Mouse (Mus musculus): ENCODE results near the gene Cdk6. TPM values are rescaled to one million over a fixed set of nuclear protein-coding genes. Genes with fewer than 3 reads are reported as not detected.
"Not testable (repeated sequence)": the region's sequence is repeated elsewhere in the genome, so short reads cannot be mapped to it uniquely, and the experiment has no call there.

The Cdk6 gene
- 1 to 10 TPM; 2.8 to 3.5 TPM for total RNA-seq (2021)
- long read RNA-seq, experiment 1, partial matches to known transcripts = 0 of 1 reads
- long read RNA-seq, experiment 1, other reads (novel, unspliced or antisense) = 1 of 1 reads
- long read RNA-seq, experiment 2 = 0 reads

DNA sequence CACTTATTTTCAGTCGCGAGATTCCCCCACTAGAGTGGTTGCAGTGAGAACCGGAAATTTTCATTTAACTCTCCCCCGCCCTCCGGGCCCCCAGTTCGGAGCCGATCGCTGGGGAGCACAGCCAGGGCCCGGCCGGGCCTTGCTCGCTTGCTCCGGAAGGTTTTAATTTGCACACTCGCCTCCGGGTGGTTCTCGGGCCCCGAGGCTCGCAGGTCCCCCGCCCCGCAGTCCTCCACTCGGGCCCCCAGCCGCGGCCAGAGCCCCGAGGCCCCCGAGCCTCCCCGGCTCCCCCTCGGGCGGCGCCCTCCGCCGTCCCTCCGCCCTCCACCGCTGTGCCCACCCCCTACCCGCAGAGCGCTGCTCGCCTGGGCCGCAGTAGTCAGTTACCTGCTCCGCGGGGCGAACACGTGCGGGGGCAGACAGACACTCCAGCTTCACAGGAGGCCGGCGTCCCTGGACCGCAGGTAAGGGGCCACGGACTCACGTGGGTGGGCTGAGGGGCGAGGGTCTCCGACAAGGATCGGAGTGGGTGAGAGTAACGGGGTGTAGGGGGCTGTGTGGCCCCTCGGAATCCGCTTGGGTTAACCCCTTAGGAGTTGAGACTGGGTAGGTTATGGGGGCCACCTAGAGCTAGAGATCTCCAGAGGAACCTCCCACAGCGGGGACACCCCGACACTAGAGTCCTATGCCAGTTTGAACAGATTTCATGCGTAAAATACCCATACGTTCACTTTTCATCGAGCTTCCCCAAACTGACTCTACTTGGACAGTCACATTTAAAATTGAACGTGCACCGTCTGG, at the start of gene Cdk6:
Cdk6 (plus strand) TSS at position 375 of the 801 bp plus-strand sequence.
- DNase-seq = peak; percentile 35

DNA sequence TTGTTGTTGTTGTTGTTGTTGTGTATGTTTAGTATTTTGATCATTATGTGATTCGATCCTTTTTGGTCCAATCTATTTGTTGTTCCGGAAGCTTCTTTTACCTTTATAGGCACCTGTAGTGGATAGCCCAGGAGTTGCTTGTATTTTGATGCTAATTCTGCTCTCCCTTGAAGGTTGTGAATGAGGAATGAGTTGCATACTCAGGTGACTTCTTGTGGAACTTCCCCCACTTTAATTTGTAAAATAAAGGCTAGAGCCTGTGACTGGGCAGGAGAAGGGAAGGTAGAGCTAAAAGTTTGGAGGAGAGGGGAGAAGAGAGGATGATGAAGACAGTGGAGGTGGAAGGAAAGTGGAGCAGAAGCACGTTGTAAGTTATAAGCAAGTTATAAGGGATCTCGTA, 47.6 kb upstream of the Cdk6 start:
- DNase-seq = no peak

DNA sequence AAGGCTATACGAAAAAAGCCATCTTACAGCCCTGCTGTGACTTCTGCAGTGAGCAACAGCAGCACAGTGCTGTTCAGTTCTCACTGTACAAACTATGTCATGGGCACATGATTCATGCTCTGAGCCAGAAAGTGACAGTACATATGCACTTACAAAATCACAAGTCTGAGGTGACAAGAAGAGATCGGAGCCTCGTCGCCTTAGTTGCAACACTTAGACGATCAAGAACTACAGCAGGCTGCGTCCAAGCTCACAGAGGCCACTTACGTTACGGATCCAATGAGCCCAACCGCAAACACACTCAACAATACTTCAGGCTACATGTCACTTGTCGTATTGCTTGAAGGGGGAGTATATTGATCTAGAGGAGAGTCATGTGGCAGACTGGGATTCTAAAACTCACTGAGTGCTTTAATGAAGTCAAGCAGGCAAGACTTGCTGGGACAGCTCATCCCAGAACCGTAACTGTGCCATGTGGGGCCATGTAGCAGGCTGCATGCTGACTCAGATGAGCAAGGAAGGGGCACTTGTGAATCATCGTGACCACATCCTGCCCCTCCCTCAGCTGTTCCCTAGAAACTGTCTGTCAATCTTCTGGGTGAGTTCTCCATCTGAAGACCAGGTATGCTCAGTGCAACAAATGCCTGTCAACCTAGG, 40.4 kb upstream of the Cdk6 start:
- no peak for DNase-seq

DNA sequence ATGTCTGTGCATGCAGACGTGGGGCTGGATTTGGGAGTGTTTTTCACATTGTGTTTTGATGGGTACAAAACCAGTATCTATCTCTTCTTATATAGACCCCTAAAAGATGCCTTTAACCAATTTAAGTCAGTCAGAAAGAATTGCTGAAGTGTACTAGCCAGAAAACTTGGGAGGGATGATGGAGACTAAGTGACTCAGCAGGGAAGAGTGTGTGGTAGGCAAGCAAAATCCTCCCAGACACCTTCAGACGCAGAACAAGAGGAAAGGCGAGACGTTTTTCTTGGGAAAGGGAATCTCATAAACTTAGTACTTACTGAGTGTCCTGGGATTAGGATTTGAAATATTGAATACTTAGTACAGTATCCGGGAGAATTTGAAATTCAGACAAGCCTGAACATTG, 39.8 kb upstream of the Cdk6 start:
- DNase-seq = no peak

DNA sequence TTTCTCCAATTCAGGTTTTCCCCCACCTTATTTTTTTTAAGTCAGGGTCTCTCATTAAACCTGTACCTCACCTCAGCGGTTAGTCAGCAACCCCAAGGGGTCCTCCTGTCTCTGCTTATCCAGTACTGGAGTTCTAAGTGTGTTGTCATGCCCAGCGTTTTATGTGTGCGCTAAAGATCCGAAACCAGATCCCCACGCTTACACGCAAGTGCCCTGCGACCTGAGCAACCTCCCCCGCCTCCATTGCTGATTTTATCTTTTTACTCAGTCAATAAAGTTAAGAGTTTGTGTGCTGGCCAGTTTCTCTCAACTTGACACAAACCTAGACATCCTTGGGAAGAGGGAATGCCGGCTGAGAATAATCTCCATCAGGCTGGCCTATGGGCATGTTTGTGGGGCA, 37.4 kb upstream of the Cdk6 start:
- no peak for DNase-seq

DNA sequence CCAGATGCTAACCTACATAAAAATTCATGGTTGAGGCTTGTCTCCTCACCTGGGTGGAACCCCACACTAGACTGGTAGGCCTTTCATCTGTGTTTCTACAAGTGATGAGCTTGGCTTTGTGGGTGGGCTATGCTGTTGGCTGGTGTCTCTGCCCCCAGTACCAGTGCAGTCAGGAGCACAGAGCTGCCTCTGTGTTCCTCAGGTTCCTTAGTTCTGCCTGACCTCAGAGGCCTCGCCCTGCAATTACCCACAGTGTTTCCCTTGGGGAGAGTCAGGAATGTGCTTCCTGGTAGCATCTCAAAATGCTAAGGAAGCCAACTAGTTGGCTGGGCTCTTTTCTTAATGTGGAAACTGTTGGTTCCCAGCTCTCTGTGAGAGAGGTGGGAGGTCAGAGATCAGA, 35.1 kb upstream of the Cdk6 start:
- no peak for DNase-seq

DNA sequence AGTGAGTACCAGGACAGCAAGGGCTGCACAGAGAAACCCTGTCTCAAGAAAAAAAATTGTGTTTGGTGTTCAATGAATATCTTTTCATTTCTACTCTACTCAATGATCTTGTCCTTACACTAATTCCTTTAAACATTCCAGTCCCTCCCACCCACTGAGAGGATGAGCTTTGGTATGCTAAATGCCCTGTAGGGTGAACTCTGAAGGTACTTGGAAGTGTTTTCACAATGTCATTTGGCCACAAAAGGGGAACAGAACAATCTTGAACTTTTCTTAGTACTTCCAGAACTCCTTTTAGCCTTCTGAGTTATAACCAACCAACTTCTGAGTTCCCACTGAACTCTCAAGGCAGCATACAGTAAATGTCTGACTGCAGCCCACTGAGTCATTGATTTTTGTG, 32.2 kb upstream of the Cdk6 start:
- no peak for DNase-seq

DNA sequence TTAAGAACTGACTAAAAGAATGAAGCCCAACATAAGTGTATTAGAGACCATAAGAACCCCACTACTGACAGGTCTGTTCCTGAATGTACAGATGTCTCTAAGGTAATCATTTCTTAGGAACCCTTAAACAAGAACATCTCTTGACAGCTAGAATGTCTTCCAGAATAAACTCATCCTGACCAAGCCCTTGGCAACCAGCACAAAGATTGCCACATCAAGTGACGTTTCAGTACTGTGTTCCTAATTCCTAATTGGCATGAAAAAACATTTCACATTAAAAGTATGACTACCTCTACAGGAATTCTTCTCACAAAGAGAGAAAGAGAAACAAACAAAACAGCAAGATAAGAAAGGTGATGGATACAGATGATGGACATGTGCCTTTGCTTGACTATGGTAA, 31.7 kb upstream of the Cdk6 start:
- DNase-seq = no peak

DNA sequence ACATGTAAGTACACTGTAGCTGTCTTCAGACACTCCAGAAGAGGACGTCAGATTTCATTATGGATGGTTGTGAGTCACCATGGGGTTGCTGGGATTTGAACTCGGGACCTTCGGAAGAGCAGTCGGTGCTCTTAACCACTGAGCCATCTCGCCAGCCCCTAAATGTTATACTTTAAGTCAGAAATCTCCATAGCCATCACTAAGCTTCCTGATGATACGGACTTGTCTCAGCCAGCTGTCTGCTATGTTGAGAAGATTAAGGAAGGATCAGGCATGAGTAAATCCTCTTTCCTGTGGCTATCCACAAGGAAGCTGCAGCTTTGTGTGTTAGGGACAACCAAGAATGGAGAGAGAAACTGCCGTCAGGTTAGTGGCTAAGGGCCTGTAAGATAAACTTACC, 30.1 kb upstream of the Cdk6 start:
- DNase-seq = not testable (repeated sequence)

DNA sequence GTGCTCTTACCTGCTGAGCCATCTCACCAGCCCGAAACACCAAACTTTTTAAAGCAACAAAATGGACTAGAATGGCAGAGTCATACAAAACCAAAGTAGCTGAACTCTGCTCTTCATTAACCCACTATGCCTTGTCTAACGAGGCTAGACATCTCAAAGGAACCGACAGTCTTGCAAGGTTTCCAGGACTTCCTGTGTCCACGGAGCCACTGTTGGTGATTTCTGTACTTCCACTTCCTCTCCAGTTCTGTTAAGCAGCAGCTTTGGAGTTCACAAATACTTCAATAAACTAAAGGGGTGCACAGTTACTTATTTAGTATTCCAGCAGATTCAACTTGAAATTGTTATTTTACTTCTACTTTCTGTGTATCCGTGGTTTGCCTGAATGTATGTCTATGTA, 23.6 kb upstream of the Cdk6 start:
- DNase-seq = not testable (repeated sequence)

DNA sequence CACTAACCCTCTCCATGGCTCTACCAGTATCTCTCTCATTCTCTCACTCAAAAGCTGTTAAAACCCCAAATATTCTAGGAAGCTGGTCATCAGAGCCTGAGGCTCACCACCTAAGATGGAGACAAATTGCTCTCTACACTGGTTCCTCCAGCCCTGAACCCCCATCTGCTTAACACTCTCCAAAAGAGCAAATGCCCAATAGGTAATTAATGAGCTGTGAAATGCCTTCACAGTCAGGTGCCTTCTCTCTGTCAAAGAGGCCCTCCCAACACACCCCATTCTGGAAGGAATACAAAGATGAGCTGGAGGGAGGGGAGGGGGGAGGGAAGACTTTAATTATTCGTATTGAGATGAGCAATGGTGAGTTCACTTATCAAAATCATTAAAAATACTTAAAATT, 21.1 kb upstream of the Cdk6 start:
- no peak for DNase-seq

DNA sequence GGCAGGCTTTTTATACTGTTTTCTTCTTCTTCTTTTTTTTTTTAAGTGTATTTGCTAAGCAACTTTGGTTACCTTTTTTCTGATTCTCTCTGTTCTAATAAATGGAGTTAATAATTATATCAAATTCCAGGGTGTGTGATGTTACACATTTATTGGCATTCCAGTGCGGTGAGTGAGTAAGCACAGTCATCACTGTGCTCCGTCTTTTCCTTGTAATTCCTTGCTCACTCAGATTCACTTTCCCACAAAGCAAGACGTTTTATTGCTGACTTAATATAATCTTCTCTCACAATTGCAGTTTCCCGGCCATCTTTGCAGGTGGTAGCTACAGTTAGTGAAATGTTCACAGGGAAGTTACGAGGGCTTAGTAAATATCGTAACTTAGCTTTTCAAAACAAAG, 19.2 kb upstream of the Cdk6 start:
- no peak for DNase-seq

DNA sequence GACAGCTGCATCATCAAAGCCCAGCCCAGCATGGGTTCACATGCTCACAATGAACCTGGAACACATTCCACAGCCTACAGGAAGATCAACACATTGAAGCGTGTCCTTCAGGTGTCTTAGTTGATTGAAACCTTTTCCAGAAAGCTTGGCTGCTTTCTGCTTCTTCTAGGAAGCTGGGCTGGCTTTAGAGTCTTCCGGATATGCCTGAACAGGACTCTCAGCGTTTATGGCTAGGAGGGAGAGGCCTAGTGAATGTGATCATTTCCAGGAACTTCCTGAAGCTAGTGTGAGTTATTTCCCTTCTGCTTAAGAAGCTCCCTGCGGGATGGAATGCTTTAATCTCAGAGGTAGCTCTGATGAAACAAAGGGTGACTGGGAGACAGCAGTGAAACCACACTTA, 17.2 kb upstream of the Cdk6 start:
- no peak for DNase-seq

DNA sequence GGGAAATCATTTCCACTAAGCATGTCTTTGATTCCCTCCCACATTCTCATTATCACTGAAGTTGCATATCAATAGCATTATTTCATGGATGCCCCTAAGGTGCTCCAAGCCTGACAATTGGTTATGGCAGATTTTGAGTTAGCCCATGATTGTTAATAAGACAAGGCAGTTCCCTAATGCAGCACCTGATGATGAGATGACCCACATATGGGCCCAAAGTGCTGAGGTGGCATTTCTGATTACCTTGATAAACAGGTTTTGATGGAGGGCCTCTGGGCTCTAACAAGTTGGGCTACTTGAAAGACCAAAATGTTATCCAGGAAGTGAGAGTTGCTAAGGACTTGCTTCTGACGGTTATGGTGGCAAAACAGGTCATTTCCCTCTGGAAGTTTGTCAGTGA, 11.9 kb upstream of the Cdk6 start:
- no peak for DNase-seq

DNA sequence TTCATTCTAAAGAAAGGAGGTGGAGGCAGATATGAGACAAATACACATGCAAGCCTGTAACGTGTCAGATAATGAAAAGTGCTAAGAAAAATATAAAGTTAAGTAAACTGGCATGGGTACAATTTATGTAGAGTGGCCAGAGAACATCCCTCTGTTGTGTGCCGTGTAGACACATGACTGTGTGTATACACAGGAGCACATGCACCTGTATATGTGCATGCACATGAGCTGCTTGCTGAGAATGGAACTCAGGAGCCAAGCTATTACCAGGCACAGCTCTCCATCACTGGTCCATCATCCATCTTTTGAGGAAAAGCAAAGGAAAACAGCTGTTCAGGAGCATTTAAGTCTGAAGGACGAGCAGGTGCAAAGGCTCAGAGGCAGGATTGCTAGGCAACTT, 10.4 kb upstream of the Cdk6 start:
- DNase-seq = no peak

DNA sequence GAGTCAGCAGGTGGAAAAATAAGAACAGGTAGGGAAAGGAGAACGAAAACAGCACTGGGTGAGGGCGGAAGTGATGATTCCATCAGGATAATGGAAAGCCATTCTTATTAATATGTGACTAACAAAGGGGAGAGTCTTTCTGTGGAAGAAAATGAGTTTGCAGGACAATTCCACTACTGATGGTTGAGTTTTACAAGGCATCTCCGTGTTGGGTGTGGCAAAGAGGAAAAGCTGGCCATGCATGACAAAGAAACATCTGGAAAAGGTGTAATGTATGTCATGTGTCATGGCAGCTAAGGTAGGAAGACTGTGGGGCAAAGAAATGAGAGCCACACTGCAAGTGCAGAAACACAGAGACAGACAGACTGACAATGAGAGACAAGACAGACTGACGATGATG, 8.3 kb upstream of the Cdk6 start:
- not testable (repeated sequence) for DNase-seq

DNA sequence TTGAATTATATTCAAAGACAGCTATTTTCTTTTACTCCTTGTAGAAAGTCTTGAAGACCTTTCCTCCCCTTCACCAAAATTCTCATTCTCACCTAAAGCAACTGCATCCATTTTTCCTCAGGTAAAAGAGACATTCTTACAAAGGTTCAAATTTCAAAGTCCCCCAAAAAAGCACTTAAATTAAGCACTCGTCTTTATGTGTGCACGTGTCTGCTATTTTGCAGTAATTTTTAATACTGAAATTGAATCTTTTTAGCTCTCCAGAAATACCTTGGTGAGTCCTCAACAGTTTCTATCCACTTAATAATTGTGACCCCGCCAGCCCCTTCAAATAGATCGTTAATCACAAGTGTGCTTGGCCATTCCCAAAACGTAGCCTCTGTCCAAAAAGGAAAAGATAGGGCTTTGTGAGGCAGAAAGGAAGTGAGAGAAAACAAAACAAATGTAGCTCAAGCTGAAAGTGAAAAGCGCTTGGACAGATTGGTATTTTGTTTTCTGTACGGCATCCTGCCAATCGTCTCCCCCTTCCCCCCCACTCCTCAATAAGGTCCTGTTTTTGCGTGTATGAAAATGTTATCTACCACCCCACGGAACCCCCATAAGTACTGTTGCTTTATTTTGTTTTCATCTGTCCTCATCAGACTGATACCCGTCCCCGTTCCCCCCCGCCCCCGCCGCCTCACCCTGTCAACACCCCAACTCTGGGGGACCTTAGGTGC, 786 bp upstream of the Cdk6 start:
- not testable (repeated sequence) for DNase-seq

DNA sequence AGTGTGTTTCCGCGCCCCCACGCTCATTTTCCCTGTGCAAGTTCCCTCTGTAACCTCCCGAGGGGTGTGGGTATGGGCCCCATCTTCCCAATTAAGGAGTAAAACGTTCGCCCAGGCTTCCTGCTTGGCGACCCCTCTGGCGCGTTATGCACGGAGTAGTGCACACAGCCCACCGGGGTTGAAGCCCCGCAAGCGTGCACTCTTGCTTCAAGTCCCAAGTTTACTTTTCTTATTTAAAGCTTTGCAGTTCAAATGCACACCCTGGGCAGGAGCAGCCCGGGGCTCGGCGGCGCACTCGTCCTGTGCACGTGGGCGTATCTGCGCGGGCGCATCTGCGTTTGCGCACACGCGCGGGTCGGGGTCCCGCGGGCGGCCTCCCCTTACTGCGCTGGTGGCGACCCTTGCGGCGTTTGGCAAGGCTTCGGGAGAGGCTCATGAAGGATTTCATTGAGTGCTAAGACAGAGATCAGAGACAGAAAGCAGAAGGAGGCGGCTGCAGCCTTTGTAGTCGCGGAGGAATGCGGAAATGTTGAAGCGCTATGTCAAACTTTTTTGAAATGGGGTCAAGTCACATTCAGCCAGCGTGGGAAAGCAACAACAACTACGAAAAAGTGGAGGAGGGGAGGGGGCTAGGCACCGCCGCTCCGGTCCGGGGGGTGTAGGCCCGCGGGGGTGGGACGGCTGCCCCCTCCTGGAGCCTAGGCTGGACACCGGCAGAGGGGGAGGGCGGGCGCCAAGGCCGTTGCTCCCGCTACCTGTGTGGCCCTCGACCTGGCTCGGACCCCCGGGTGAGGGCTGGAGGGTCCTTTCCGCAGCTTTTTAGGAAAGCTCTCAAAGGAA, 866 bp downstream of the Cdk6 start:
- peak; percentile 29 for DNase-seq

DNA sequence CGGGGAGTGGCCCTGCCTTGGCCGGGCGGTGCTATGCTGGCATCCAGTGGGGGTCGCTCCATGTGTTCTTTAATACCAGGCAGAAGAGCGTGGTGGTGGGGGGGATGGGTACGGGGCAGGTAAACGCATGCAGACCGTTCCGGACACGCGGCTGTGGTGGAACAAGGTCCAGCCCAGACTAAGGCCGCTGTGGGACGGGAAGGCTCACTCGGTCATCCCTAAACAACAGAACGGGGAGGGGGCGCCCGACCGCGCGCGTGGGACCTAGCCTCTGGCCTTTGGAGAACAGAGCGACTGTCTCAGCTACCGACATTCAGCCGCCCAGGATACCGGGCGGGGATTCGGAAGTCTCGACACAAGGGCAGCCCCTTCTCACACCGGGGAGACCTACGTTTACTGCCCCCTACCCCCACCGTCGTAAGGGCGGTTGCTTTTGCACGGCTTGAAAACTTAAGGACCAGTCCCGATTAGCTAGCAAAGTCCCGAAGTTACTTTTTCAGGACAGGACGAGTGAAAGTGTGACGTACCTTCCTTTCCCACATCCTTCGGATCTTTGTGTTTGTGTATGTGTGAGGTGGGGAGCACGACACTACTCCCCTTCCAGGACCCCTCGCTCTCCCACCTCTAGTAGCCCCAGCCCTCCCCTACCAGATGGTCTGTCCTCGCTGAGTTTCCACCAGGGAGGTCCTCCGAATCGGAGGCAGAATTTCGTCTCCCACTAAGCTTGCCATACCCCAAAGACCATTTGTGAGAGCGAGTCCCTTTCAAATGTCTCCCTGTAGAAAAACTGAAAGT, 1.7 kb downstream of the Cdk6 start:
- peak; percentile 11 for DNase-seq

DNA sequence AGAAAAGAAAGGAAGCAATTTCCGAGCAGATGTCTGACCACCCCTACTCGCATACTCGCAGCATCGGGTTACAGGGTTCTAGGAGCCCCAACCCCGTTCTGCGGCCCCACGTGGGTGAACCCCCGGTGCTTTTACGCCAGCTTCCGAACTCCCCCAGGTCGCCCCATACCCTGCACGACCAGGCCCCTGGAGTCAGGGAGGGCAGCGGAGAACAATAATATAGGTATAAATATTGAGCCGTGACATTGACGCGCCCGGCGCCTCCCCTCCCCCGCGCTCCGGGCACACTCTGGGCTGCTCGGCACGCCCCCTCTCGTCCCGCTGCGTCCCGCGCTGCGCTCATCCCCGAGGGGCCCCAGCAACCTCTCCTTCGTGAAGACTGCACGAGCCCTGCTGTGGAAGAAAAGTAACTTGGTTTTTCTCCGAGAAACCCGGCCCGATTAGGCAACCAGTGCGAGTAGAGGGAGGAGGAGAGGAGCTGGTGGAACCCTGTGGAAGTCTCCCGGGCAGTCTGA, 2.3 kb downstream of the Cdk6 start:
- peak; percentile 38 for DNase-seq

DNA sequence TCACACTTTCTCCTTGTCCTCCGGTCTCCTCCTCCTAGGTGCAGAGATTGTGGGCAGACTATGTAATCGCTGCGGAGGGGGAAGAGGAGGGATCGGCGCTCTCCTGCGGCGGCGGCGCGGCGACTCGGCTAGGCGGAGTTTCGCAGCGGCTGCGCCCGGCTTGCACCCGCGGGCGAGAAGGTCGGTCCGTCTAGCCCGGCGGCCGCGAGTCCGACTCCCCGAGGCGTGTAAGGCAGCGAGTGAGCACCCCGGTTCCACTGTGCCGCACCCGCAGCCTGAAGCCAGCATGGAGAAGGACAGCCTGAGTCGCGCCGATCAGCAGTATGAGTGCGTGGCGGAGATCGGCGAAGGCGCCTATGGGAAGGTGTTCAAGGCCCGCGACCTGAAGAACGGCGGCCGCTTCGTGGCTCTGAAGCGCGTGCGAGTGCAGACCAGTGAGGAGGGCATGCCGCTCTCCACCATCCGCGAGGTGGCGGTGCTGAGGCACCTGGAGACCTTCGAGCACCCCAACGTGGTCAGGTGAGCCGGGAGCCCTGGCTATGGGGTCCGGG, 2.9 kb downstream of the Cdk6 start:
- DNase-seq = peak; percentile 60
